Mouse (Mus musculus) cerebellum, adult 2 months (tissue): ENCODE results near the gene Crybg2. TPM values are rescaled to one million over a fixed set of nuclear protein-coding genes. Genes with fewer than 3 reads are reported as not detected.

Source experiments
- DNase-seq, 2 experiments: peaks; one replicate each; pipeline ENCODE4 v3.0.0; 2021
- H3K27ac ChIP-seq: fragments of 200-500 bp; 2 replicates; pipeline ENCODE4 v1.5.1; 2012; ENCODE audit warnings: low read length, control low read depth, inconsistent platforms; ENCODE audit not compliant: insufficient read depth
- H3K27me3 ChIP-seq: fragments of 200-500 bp; 2 replicates; pipeline ENCODE4 v1.6.1; 2012; ENCODE audit warnings: inconsistent platforms, mild to moderate bottlenecking, low read length, moderate library complexity; ENCODE audit not compliant: control insufficient read depth, insufficient read depth
- H3K4me1 ChIP-seq: fragments of 200-500 bp; 2 replicates; pipeline ENCODE4 v1.6.1; 2011; ENCODE audit warnings: low read length; ENCODE audit not compliant: control insufficient read depth, insufficient read depth
- H3K4me3 ChIP-seq: fragments of 200-500 bp; replicated peaks from 2 replicates; pipeline ENCODE3; 2011; ENCODE audit warnings: mild to moderate bottlenecking, low read depth, low read length, control low read depth; ENCODE audit not compliant: insufficient read depth
- CTCF ChIP-seq: fragments of 200-500 bp; IDR thresholded peaks from 2 replicates; pipeline ENCODE4 v1.5.1; 2011; ENCODE audit warnings: low read depth, mild to moderate bottlenecking, control low read depth, low read length, moderate library complexity, borderline replicate concordance; ENCODE audit not compliant: insufficient read depth
- POLR2A ChIP-seq: fragments of 200-500 bp; IDR thresholded peaks from 2 replicates; pipeline ENCODE4 v1.6.1; 2011; ENCODE audit warnings: low read length, control low read depth, borderline replicate concordance; ENCODE audit not compliant: insufficient read depth
- WGBS: fragments of 180-500 bp; shearing (Covaris S2); methylation state at CpG from one replicate; pipeline ENCODE4 v1.1.7; 2018; 5-methylcytosine and 5-hydroxymethylcytosine counted together
- polyA plus RNA-seq: library from polyadenylated mRNA; depleted of rRNA; stranded (reverse); fragments of >200 nt; gene quantifications from 2 replicates; pipeline ENCODE4 v1.2.3, GENCODE M21; 2012; rRNA removed

Gene Crybg2
- polyA plus RNA-seq, 1 experiment: 0.65 TPM

DNA sequence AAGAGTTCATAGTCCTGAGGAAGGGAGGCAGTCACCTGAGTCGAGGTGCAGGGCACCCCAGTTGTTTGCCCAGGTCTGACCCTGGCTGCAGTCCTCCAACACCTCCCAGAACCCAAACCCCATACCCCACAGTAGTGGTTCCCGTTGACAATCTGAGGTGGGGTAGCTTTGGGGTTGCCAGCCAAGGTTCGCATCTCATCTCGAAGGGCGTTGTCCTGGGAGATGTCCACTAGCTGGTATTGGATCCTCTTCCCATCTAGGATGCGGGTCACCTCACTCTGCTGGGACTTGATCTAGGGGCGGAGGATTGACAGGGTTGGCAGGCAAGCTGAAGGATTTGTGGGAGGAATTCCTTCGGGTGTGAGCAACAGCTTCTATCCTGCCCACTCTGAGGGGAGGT is 67.2 kb downstream of the Crybg2 start:
- H3K4me3 ChIP-seq: peak overlapping the region; percentile 85
- DNase-seq: peak in 1 of 2 experiments; percentile 24
- no peaks in the 10 kb centered on the region for H3K27me3 ChIP-seq
- H3K4me1 ChIP-seq: peaks cover 11% of the 10 kb centered on the region
- no peak overlapping the region for H3K27ac ChIP-seq
- TF ChIP-seq CTCF (no peak), POLR2A (no peak)
- WGBS: 47% methylated on average over 8 of the region's 8 CpGs

GRCm38 (mm10) chr4:134128221-134128982 is 67.8 kb downstream of the Crybg2 start, which contains the start of gene Sh3bgrl3:
Gene Sh3bgrl3, minus strand, starts transcription at chr4:134128789.
- Histone ChIP-seq H3K4me1 (peaks cover 11% of the 10 kb centered on the region), H3K27ac (no peak within 1 kb of the TSS; the same call in 1 of the 2 replicates), H3K4me3 (peak within 1 kb of the TSS; percentile 85), H3K27me3 (no peaks in the 10 kb centered on the region)
- TF ChIP-seq POLR2A (peak; percentile 86), CTCF (no peak)
- under 1% methylated on average over 50 of the region's 50 CpGs for WGBS
- DNase-seq: peak; percentile 82 to 84

- WGBS: 4% methylated on average over 14 of the region's 14 CpGs
- TF ChIP-seq CTCF (no peak), POLR2A (no peak)
- peak overlapping the region; percentile 85 for H3K4me3 ChIP-seq
- H3K27ac ChIP-seq: no peak overlapping the region; the same call in 1 of the 2 replicates
- H3K27me3 ChIP-seq: no peaks in the 10 kb centered on the region
- no peak for DNase-seq
- H3K4me1 ChIP-seq: peaks cover 11% of the 10 kb centered on the region
Observed at GRCm38 (mm10) chr4:134128983-134129362, 68.4 kb downstream of the Crybg2 start.

DNA sequence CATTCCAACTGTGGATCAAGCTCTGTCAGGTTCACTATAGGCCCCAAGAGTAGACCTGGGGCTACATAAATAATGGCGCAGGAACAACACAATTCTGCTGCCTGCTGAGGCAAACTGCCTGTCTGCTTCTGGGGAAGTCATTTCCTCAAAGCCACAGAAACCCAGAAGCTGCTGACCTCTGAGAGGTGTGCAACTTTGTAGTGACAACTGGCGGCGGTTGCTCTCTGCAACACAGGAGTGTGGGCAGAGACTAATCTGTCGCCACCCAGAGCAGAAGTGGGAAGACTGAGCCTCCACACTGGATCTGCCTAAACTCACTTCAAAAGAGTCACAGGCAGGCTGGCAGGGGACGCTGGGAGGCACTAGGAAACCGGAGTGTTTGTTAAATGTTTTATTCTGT is 68.9 kb downstream of the Crybg2 start:
- no peak for DNase-seq
- no peaks in the 10 kb centered on the region for H3K27me3 ChIP-seq
- TF ChIP-seq POLR2A: no peak
- TF ChIP-seq CTCF: no peak
- H3K4me1 ChIP-seq: peaks cover 6% of the 10 kb centered on the region
- no peak overlapping the region for H3K4me3 ChIP-seq
- no peak overlapping the region for H3K27ac ChIP-seq
- 62% methylated on average over 6 of the region's 6 CpGs for WGBS

- Histone ChIP-seq H3K27ac (no peak overlapping the region), H3K4me3 (no peak overlapping the region), H3K4me1 (peaks cover 3% of the 10 kb centered on the region), H3K27me3 (no peaks in the 10 kb centered on the region)
- DNase-seq: no peak
- WGBS: 66% methylated on average over 3 of the region's 3 CpGs
- TF ChIP-seq CTCF (no peak), POLR2A (no peak)
Observed at GRCm38 (mm10) chr4:134132117-134132516, 71.5 kb downstream of the Crybg2 start.

GRCm38 (mm10) chr4:134132519-134133095 is 72.0 kb downstream of the Crybg2 start:
- Histone ChIP-seq H3K4me1 (peaks cover 3% of the 10 kb centered on the region), H3K27ac (no peak overlapping the region), H3K4me3 (no peak overlapping the region), H3K27me3 (no peaks in the 10 kb centered on the region)
- 86% methylated on average over 8 of the region's 8 CpGs for WGBS
- DNase-seq: no peak
- no peak for TF ChIP-seq POLR2A
- TF ChIP-seq CTCF: no peak

DNA sequence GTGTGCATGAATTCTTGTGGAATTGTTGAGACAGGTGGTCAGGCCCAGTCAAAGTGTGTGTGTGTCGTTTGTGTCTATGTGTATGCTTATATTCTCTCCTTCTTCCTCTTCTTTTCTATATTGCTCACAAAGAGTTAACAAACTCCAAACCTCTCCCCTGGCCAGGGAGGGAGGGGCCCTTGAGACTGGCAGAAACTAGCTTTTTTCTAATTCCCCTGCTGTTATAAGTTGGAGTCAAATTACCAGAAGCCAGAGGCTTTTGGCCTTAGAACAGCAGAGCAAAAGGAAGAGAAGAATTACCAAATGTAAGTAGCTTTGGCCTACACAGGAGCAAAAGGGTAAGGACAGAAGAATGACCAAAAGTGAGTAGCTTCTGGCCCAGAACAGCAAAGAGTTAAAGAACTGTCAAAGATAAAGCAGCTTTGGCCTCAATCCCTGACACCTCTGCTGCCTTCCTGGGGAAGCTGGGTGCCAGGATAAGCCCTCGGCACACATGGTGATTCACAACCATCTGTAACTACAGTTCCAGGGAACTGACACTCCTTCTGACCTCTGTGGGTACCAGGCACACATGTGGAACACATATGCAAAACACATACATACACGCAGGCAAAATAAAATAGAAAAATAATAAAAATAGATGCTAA is 75.8 kb downstream of the Crybg2 start:
- 53% methylated on average over 3 of the region's 3 CpGs for WGBS
- Histone ChIP-seq H3K27ac (no peak overlapping the region), H3K4me1 (no peaks in the 10 kb centered on the region), H3K27me3 (no peaks in the 10 kb centered on the region), H3K4me3 (no peak overlapping the region)
- DNase-seq: no peak
- no peak for TF ChIP-seq CTCF
- TF ChIP-seq POLR2A: no peak

DNA sequence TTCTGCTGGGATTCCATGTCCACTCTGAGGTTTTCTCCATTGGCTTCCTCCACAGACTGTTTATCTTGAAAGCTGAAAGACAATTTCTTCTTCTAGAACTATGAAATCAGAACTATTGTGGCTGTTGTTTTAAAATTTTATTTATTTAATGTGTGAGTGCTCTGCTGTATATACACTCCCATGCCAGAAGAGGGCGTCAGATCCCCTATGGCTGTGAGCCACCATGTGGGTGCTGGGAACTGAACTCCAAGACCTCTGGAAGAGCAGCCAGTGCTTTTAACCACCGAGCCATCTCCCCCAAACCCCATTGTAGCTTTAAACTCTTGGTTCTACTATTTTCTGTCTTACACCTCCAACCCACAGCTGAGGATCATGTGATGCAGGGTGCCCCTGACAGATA is 78.2 kb downstream of the Crybg2 start:
- H3K27ac ChIP-seq: no peak overlapping the region
- 75% methylated on average over 2 of the region's 2 CpGs for WGBS
- DNase-seq: no peak
- TF ChIP-seq POLR2A: no peak
- TF ChIP-seq CTCF: no peak
- no peak overlapping the region for H3K4me3 ChIP-seq
- H3K4me1 ChIP-seq: no peaks in the 10 kb centered on the region
- no peaks in the 10 kb centered on the region for H3K27me3 ChIP-seq

Other genes with a start within 250 kb of the Crybg2 start
- gene Rps6ka1, start 173.0 kb upstream of the Crybg2 start, polyA plus RNA-seq: 93.6 and 114 TPM in 2 replicates
- 140 and 148 TPM in 2 replicates for gene Hmgn2, start 92.2 kb upstream of the Crybg2 start, polyA plus RNA-seq
- gene Dhdds, start 59.9 kb upstream of the Crybg2 start, polyA plus RNA-seq: 75.8 and 76.6 TPM in 2 replicates
- gene Lin28a, start 42.0 kb upstream of the Crybg2 start, polyA plus RNA-seq: 0.16 and 0.23 TPM in 2 replicates
- not detected in 2 replicates for gene Zfp683, start 7.0 kb upstream of the Crybg2 start, polyA plus RNA-seq
- gene Cd52, start 34.3 kb downstream of the Crybg2 start, polyA plus RNA-seq: 2.6 and 2.8 TPM in 2 replicates
- 14.8 and 15.0 TPM in 2 replicates for gene Ubxn11, start 41.8 kb downstream of the Crybg2 start, polyA plus RNA-seq
- gene Sh3bgrl3, start 68.0 kb downstream of the Crybg2 start, polyA plus RNA-seq: 238 and 258 TPM in 2 replicates
- 24.8 and 25.2 TPM in 2 replicates for gene Cep85, start 126.3 kb downstream of the Crybg2 start, polyA plus RNA-seq
- gene Gm7534, start 142.2 kb downstream of the Crybg2 start, polyA plus RNA-seq: not detected in 2 replicates
- gene Catsper4, start 166.6 kb downstream of the Crybg2 start, polyA plus RNA-seq: 0.08 TPM in 1 of 2 replicates, not detected in the other
- gene Cnksr1, start 177.6 kb downstream of the Crybg2 start, polyA plus RNA-seq: 0.55 and 0.56 TPM in 2 replicates
- 0.52 and 0.84 TPM in 2 replicates for gene E130218I03Rik, start 182.8 kb downstream of the Crybg2 start, polyA plus RNA-seq
- gene Zfp593, start 184.8 kb downstream of the Crybg2 start, polyA plus RNA-seq: 10.7 and 11.7 TPM in 2 replicates
- gene Gm30191, start 186.1 kb downstream of the Crybg2 start, polyA plus RNA-seq: 1.8 and 1.9 TPM in 2 replicates
- 6.6 and 7.6 TPM in 2 replicates for gene Grrp1, start 193.3 kb downstream of the Crybg2 start, polyA plus RNA-seq
- 8.9 and 9.6 TPM in 2 replicates for gene Pdik1l, start 227.1 kb downstream of the Crybg2 start, polyA plus RNA-seq